Mouse (Mus musculus) macrophage (primary cell): ENCODE data around the gene Smad1. TPM values are rescaled to one million over a fixed set of nuclear protein-coding genes. Genes with fewer than 3 reads are reported as not detected.

Experiments
- H3K27ac ChIP-seq: fragments of 350-480 bp; formaldehyde crosslinking; 2 replicates; pipeline ENCODE4 v1.9.0; 2021
- H3K36me3 ChIP-seq: fragments of 350-480 bp; formaldehyde crosslinking; 2 replicates; pipeline ENCODE4 v1.9.0; 2021; ENCODE audit errors: inconsistent target
- H3K4me3 ChIP-seq: fragments of 350-480 bp; formaldehyde crosslinking; 2 replicates; pipeline ENCODE4 v1.9.0; 2021; ENCODE audit errors: inconsistent target
- H3K79me2 ChIP-seq: fragments of 350-480 bp; formaldehyde crosslinking; 2 replicates; pipeline ENCODE4 v1.9.0; 2021; ENCODE audit errors: inconsistent target
- WGBS: methylation state at CpG from one replicate; pipeline ENCODE4 v1.1.7; 2026; ENCODE audit warnings: inconsistent platforms; ENCODE audit not compliant: missing documents; 5-methylcytosine and 5-hydroxymethylcytosine counted together
- polyA plus RNA-seq: library from polyadenylated mRNA; stranded (reverse); fragments of 250-400 nt; gene quantifications from 3 replicates; pipeline ENCODE4 v1.2.4, GENCODE M21; 2018; ENCODE audit warnings: inconsistent platforms

Smad1 gene
- polyA plus RNA-seq, 1 experiment from 2014 or later = 11.2 TPM

- 91% methylated on average over 5 of the region's 5 CpGs for WGBS
- Histone ChIP-seq H3K79me2 (peaks cover 99% of the 10 kb centered on the region), H3K36me3 (no peaks in the 10 kb centered on the region), H3K27ac (no peak overlapping the region), H3K4me3 (no peak overlapping the region)
Measured at GRCm38 (mm10) chr8:79393215-79393614, 6.1 kb downstream of the Smad1 start.

GRCm38 (mm10) chr8:79392649-79393048, 6.7 kb downstream of the Smad1 start:
- WGBS = 38% methylated on average over 6 of the region's 6 CpGs

GRCm38 (mm10) chr8:79391454-79391853, 7.9 kb downstream of the Smad1 start:
- peaks cover 100% of the 10 kb centered on the region for H3K79me2 ChIP-seq
- WGBS = 97% methylated on average over 13 of the region's 13 CpGs

More at GRCm38 (mm10) chr8:79392649-79393048, 6.7 kb downstream of the Smad1 start:
- Histone ChIP-seq H3K27ac (no peak overlapping the region), H3K36me3 (no peaks in the 10 kb centered on the region), H3K79me2 (peaks cover 100% of the 10 kb centered on the region), H3K4me3 (no peak overlapping the region; the same call in 1 of the 2 replicates)

GRCm38 (mm10) chr8:79389074-79389786, 10.1 kb downstream of the Smad1 start:
- Histone ChIP-seq H3K36me3 (no peaks in the 10 kb centered on the region), H3K4me3 (no peak overlapping the region), H3K79me2 (peaks cover 100% of the 10 kb centered on the region), H3K27ac (no peak overlapping the region)
- WGBS = 91% methylated on average over 23 of the region's 23 CpGs

More at GRCm38 (mm10) chr8:79391454-79391853, 7.9 kb downstream of the Smad1 start:
- Histone ChIP-seq H3K36me3 (no peaks in the 10 kb centered on the region), H3K4me3 (no peak overlapping the region), H3K27ac (no peak overlapping the region)

GRCm38 (mm10) chr8:79386831-79387230, 12.5 kb downstream of the Smad1 start:
- no peak overlapping the region for H3K4me3 ChIP-seq
- 92% methylated on average over 5 of the region's 5 CpGs for WGBS
- H3K36me3 ChIP-seq = no peaks in the 10 kb centered on the region
- H3K27ac ChIP-seq = no peak overlapping the region
- peaks cover 100% of the 10 kb centered on the region for H3K79me2 ChIP-seq

- H3K79me2 ChIP-seq = peaks cover 100% of the 10 kb centered on the region
- no peak overlapping the region for H3K27ac ChIP-seq
- 92% methylated on average over 6 of the region's 6 CpGs for WGBS
- H3K36me3 ChIP-seq = no peaks in the 10 kb centered on the region
- H3K4me3 ChIP-seq = no peak overlapping the region
Measured at GRCm38 (mm10) chr8:79386358-79386757, 13.0 kb downstream of the Smad1 start.

GRCm38 (mm10) chr8:79384276-79385271, 14.7 kb downstream of the Smad1 start:
- H3K4me3 ChIP-seq = no peak overlapping the region
- no peaks in the 10 kb centered on the region for H3K36me3 ChIP-seq
- H3K79me2 ChIP-seq = peaks cover 100% of the 10 kb centered on the region
- WGBS = 58% methylated on average over 25 of the region's 25 CpGs
- no peak overlapping the region for H3K27ac ChIP-seq

- no peak overlapping the region for H3K4me3 ChIP-seq
- H3K27ac ChIP-seq = no peak overlapping the region
- 81% methylated on average over 8 of the region's 8 CpGs for WGBS
- no peaks in the 10 kb centered on the region for H3K36me3 ChIP-seq
- peaks cover 98% of the 10 kb centered on the region for H3K79me2 ChIP-seq
Measured at GRCm38 (mm10) chr8:79382857-79383262, 16.5 kb downstream of the Smad1 start.

GRCm38 (mm10) chr8:79381771-79382170, 17.5 kb downstream of the Smad1 start:
- WGBS = 58% methylated on average over 6 of the region's 6 CpGs
- H3K36me3 ChIP-seq = no peaks in the 10 kb centered on the region
- H3K4me3 ChIP-seq = no peak overlapping the region
- peaks cover 98% of the 10 kb centered on the region for H3K79me2 ChIP-seq
- H3K27ac ChIP-seq = no peak overlapping the region

GRCm38 (mm10) chr8:79380386-79380785, 18.9 kb downstream of the Smad1 start:
- H3K36me3 ChIP-seq = no peaks in the 10 kb centered on the region
- no peak overlapping the region for H3K4me3 ChIP-seq
- H3K79me2 ChIP-seq = peaks cover 93% of the 10 kb centered on the region
- 100% methylated on average over 1 of the region's 1 CpGs for WGBS
- H3K27ac ChIP-seq = no peak overlapping the region

- peaks cover 89% of the 10 kb centered on the region for H3K79me2 ChIP-seq
- H3K4me3 ChIP-seq = no peak overlapping the region
- 91% methylated on average over 14 of the region's 14 CpGs for WGBS
- H3K36me3 ChIP-seq = no peaks in the 10 kb centered on the region
- H3K27ac ChIP-seq = no peak overlapping the region
Measured at GRCm38 (mm10) chr8:79379971-79380370, 19.3 kb downstream of the Smad1 start.

GRCm38 (mm10) chr8:79376648-79377047, 22.7 kb downstream of the Smad1 start:
- 100% methylated on average over 9 of the region's 9 CpGs for WGBS
- peaks cover 76% of the 10 kb centered on the region for H3K79me2 ChIP-seq
- no peak overlapping the region for H3K4me3 ChIP-seq
- no peak overlapping the region for H3K27ac ChIP-seq
- no peaks in the 10 kb centered on the region for H3K36me3 ChIP-seq

GRCm38 (mm10) chr8:79375775-79376123, 23.6 kb downstream of the Smad1 start:
- 27% methylated on average over 4 of the region's 5 CpGs for WGBS
- Histone ChIP-seq H3K27ac (peak overlapping the region; percentile 79), H3K4me3 (no peak overlapping the region), H3K36me3 (no peaks in the 10 kb centered on the region), H3K79me2 (peaks cover 74% of the 10 kb centered on the region)

- Histone ChIP-seq H3K4me3 (peak overlapping the region; percentile 1; the same call in 1 of the 2 replicates), H3K27ac (peak overlapping the region; percentile 79), H3K36me3 (no peaks in the 10 kb centered on the region), H3K79me2 (peaks cover 72% of the 10 kb centered on the region)
- 12% methylated on average over 13 of the region's 13 CpGs for WGBS
Measured at GRCm38 (mm10) chr8:79375074-79375774, 24.1 kb downstream of the Smad1 start.
